Mouse (Mus musculus): ENCODE measurements around the gene Clrn3. TPM values are rescaled to one million over a fixed set of nuclear protein-coding genes. Genes with fewer than 3 reads are reported as not detected.
A peak's percentile ranks its signal among the peaks of the same experiment; 100 is the strongest.

Clrn3 gene
- polyA plus RNA-seq, 1 experiment from 2014 or later: not detected

DNA sequence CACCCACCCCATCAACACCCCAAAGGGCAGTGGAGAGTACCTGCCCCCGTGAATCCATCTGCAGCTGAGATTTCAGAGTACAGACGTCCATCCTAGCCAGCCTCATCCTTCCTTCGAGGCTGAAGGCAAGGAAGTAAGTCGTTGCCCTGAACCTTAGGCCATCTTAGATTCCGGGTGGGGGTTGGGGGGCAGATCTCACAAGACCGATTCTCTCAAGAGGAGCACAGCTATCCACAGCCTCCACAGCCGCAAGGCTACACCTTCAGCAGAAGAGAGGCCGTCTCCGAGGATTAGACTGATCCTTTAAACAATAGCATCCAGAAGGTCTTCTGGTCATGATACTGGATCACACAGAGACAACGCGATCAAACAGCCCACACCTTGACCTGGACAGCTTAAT is 44.1 kb downstream of the Clrn3 start:
- no peak for ATAC-seq
- WGBS: 18% methylated on average over 11 of the region's 11 CpGs

DNA sequence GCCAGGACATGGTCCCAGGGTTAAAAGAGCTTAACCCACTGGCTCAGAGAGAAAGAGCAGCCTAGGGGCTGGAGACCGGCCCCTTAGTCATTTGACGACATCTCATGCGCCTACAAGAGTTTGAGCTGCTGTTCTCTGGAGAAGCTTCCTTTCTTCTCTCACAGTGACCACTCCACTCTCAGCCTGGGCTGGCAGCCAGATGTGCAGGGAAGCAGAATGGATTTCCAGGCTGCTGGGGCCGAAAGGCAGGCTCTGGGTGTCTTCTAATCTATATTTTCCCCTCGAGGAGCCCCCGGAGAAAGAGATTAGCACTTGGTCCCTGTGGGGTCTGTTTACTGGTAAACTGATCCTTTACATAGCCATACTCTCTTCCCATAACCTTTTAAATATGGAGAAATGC is 44.7 kb downstream of the Clrn3 start:
- H3K4me1 ChIP-seq (replicated peaks): peaks cover 43% of the 10 kb centered on the region
- H3K27me3 ChIP-seq: peaks cover 65% of the 10 kb centered on the region
- WGBS: 38% methylated on average over 6 of the region's 6 CpGs
- no peak overlapping the region for H3K4me3 ChIP-seq (replicated peaks)
- no peak overlapping the region for H3K27ac ChIP-seq
- no peak overlapping the region for H3K9ac ChIP-seq (replicated peaks)
- H3K9me3 ChIP-seq: no peaks in the 10 kb centered on the region
- ATAC-seq: no peak
- no peaks in the 10 kb centered on the region for H3K36me3 ChIP-seq
- no peak overlapping the region for H3K4me2 ChIP-seq (replicated peaks)

More for the DNA sequence above, 44.1 kb downstream of the Clrn3 start:
- H3K4me3 ChIP-seq (replicated peaks): no peak overlapping the region
- H3K9me3 ChIP-seq: no peaks in the 10 kb centered on the region
- peaks cover 39% of the 10 kb centered on the region for H3K4me1 ChIP-seq (replicated peaks)
- H3K27ac ChIP-seq: no peak overlapping the region
- H3K4me2 ChIP-seq (replicated peaks): no peak overlapping the region
- no peak overlapping the region for H3K9ac ChIP-seq (replicated peaks)
- no peaks in the 10 kb centered on the region for H3K36me3 ChIP-seq
- peaks cover 65% of the 10 kb centered on the region for H3K27me3 ChIP-seq

DNA sequence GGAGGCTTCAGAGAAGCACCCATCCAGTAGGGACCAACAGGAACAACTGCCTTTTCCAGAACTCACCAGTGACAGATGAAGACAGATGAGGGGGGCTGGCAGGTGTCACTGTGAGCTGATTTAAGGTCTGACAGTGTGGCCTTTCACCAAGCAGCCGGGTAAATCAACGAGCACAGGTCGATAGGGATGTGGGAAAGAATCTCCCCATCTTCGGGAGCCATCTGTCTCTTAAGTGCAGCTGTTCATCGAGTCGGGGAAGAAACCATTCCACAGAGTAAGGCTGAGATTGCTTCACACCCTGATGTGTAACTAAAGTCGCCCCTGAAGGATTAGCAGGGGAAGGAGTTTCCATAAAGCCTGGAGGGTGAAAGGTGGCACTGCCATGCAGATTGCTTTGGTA is 47.3 kb downstream of the Clrn3 start:
- H3K4me2 ChIP-seq (replicated peaks): no peak overlapping the region
- ATAC-seq: no peak
- no peak overlapping the region for H3K27ac ChIP-seq
- no peaks in the 10 kb centered on the region for H3K36me3 ChIP-seq
- no peaks in the 10 kb centered on the region for H3K9me3 ChIP-seq
- 77% methylated on average over 7 of the region's 7 CpGs for WGBS
- no peak overlapping the region for H3K4me3 ChIP-seq (replicated peaks)
- no peak overlapping the region for H3K9ac ChIP-seq (replicated peaks)
- H3K27me3 ChIP-seq: peaks cover 68% of the 10 kb centered on the region
- peaks cover 38% of the 10 kb centered on the region for H3K4me1 ChIP-seq (replicated peaks)

DNA sequence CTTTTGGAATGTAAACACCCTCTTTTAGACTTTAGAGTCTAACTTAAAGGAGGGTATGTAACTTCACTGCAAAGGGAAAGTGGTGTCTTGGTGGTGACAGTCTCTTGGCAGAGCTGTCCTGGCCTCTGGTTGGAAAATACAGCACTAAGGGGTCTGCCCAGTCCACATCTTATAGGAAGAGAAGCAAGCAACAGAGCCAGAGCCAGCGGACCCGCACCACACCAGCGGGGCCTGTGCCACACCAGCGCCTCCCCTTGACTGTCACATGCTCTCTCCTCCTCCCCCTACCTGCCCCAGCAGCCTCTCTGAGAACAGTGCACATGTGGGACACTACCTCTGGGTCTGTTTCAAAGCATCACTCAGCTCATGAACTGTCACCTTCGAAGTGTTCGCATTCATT is 48.5 kb downstream of the Clrn3 start:
- H3K4me2 ChIP-seq (replicated peaks): no peak overlapping the region
- peak; percentile 27; the same call in 1 of the 2 replicates for ATAC-seq

DNA sequence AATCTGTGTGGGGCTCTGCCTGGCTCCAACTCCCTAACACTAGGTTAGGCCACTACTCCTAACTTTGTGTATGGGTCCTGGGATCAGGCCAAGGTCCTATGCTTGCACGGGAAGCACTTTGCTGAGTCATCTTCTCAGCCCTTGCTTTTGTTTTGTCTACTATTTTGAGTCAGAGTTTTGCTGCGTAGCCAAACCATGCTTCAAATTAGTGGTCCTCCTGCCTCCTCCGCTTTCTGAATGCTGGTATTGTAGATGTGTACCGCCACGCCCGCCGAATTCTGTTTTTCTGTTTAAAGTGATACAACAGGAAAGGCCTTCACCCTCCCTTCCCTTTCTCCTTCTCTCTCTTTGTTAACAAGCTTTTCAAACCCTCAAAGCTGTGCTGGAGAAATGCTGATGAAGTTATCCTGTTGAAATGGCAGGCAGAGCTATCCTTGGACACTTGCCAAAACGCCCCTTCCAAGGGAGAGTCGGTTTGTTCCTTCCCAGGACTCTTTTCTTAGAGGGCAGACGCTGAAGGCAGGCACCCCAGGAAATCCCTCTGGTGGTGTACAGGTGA is 49.1 kb downstream of the Clrn3 start:
- 23% methylated on average over 10 of the region's 10 CpGs for WGBS
- Histone ChIP-seq H3K27ac (peak overlapping the region; percentile 30; the same call in 1 of the 2 replicates), H3K4me2 (replicated peaks) (no peak overlapping the region; the same call in 1 of the 2 replicates), H3K36me3 (no peaks in the 10 kb centered on the region), H3K4me1 (replicated peaks) (peaks cover 21% of the 10 kb centered on the region), H3K4me3 (replicated peaks) (no peak overlapping the region), H3K27me3 (peaks cover 70% of the 10 kb centered on the region), H3K9ac (replicated peaks) (no peak overlapping the region), H3K9me3 (no peaks in the 10 kb centered on the region)
- peak; percentile 78 for ATAC-seq

More for the DNA sequence above, 48.5 kb downstream of the Clrn3 start:
- Histone ChIP-seq H3K9ac (replicated peaks) (no peak overlapping the region), H3K4me1 (replicated peaks) (peaks cover 26% of the 10 kb centered on the region), H3K36me3 (no peaks in the 10 kb centered on the region), H3K9me3 (no peaks in the 10 kb centered on the region), H3K4me3 (replicated peaks) (no peak overlapping the region), H3K27ac (no peak overlapping the region), H3K27me3 (peaks cover 75% of the 10 kb centered on the region)
- 62% methylated on average over 6 of the region's 6 CpGs for WGBS

DNA sequence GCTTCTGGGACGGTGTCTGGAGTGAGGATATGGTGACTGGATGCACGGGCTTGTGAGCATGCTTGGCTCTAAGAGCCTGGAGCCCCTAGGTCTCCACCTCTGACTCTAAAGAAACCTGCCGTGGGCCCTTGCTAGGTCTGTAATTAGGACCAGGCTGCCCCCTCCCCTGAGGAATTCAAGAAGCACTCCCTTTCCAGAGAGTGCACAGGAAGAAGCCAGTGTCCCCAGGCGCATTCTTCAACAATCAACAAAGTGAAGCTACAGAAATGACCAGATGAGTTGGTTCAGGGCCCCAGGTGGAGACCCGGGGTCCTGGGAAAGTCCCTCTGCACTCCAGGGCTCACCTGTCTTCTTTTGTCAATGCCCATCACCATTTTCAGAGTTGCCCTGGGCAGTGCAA is 51.2 kb downstream of the Clrn3 start:
- no peak overlapping the region for H3K4me3 ChIP-seq (replicated peaks)
- ATAC-seq: no peak
- no peak overlapping the region for H3K27ac ChIP-seq
- no peak overlapping the region for H3K9ac ChIP-seq (replicated peaks)
- no peak overlapping the region for H3K4me2 ChIP-seq (replicated peaks)
- no peaks in the 10 kb centered on the region for H3K9me3 ChIP-seq
- H3K27me3 ChIP-seq: peaks cover 59% of the 10 kb centered on the region
- 71% methylated on average over 5 of the region's 5 CpGs for WGBS
- H3K4me1 ChIP-seq (replicated peaks): peaks cover 16% of the 10 kb centered on the region
- no peaks in the 10 kb centered on the region for H3K36me3 ChIP-seq

DNA sequence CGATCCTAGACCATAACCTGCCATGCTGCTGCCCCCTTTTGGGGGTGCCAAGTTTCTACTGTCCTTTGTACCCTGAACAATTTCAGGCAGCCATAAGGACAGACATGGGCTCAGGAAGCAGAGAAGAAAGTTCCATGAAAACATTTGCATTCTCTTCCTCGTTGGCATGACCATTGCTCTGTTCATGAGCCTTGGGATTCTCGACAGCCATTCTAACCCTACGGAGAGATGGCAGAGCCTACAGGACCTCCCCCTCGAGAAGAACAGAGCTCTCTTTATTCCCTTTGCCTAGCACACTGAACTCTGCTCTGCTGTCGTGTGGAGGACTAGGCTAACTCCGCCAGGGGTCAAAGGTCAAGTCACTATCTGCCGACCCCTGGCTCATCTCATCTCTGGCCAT is 52.5 kb downstream of the Clrn3 start:
- ATAC-seq: no peak
- H3K36me3 ChIP-seq: no peaks in the 10 kb centered on the region
- WGBS: 54% methylated on average over 8 of the region's 8 CpGs
- no peaks in the 10 kb centered on the region for H3K9me3 ChIP-seq
- H3K27ac ChIP-seq: no peak overlapping the region
- peaks cover 16% of the 10 kb centered on the region for H3K4me1 ChIP-seq (replicated peaks)
- H3K27me3 ChIP-seq: peaks cover 49% of the 10 kb centered on the region
- no peak overlapping the region for H3K9ac ChIP-seq (replicated peaks)
- H3K4me2 ChIP-seq (replicated peaks): no peak overlapping the region
- H3K4me3 ChIP-seq (replicated peaks): no peak overlapping the region

DNA sequence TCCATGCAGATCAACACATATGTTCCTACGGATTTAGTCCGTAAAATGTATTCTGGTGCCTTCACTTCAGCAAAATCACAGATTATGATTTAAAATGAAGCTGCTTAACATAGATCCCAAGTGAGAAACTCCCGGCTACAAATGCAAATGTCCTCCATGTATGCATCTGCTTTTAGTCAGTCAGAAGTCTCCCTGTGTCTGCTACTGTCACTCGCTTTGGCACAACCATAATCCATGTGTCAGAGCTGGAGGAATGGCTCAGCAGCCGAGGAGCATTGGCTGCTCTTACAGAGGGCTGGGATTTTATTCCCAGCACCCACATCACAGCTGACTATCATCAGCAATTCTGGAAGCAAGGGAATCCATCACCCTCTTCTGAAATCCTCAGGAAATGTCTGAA is 58.1 kb downstream of the Clrn3 start:
- Histone ChIP-seq H3K4me1 (replicated peaks) (peaks cover 7% of the 10 kb centered on the region), H3K27ac (no peak overlapping the region), H3K4me2 (replicated peaks) (no peak overlapping the region), H3K9ac (replicated peaks) (no peak overlapping the region), H3K36me3 (no peaks in the 10 kb centered on the region), H3K27me3 (peaks cover 21% of the 10 kb centered on the region), H3K4me3 (replicated peaks) (no peak overlapping the region), H3K9me3 (no peaks in the 10 kb centered on the region)
- ATAC-seq: no peak
- WGBS: 83% methylated on average over 5 of the region's 5 CpGs

DNA sequence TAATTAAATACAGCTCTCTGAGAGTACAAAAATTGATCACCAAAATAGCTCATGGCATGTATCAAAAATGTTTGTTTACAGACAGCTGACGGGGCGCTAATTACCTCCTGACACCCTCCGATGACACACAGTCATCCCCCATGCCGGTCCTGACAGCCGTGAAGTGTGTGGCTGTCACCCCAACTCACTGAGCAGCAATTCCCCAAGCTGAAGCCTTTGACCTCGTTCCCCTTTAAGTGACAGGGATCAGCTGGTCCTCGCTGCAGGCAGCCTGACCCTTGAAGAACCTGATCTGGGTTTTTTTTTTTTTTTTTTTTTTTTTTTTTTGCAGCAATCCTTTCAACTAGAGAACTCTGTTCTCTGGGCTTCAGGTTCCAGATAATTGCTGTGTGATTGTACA is 59.8 kb downstream of the Clrn3 start:
- Histone ChIP-seq H3K4me3 (replicated peaks) (no peak overlapping the region), H3K27me3 (peaks cover 17% of the 10 kb centered on the region; the same call in 1 of the 2 replicates), H3K9me3 (no peaks in the 10 kb centered on the region), H3K9ac (replicated peaks) (no peak overlapping the region), H3K4me2 (replicated peaks) (no peak overlapping the region), H3K27ac (no peak overlapping the region), H3K36me3 (no peaks in the 10 kb centered on the region), H3K4me1 (replicated peaks) (peaks cover 14% of the 10 kb centered on the region)
- no peak for ATAC-seq
- 44% methylated on average over 7 of the region's 7 CpGs for WGBS

DNA sequence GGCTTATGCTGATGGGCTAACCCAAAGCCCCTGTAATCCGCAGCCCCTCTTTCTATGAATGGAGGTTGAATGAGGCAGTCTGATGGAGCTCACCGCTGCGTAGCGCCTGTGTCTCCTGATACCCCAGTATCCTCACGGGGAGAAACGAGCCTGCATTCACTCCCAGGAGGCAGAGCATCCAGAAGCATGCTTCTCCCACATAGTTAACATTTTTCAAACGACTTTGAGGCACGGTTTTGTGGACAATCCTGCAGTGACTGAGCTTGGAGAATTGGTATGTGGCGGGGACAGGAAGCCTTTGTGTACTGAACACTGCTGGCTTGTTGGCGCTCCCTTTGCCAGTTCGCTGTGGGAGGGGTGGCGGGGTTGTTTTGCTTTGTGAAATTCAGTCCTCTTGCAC is 63.2 kb downstream of the Clrn3 start:
- peak; percentile 75 for ATAC-seq
- WGBS: 7% methylated on average over 12 of the region's 12 CpGs
- H3K27me3 ChIP-seq: peaks cover 12% of the 10 kb centered on the region; the same call in 1 of the 2 replicates
- peaks cover 14% of the 10 kb centered on the region for H3K4me1 ChIP-seq (replicated peaks)
- H3K9ac ChIP-seq (replicated peaks): peak overlapping the region; percentile 34
- H3K9me3 ChIP-seq: no peaks in the 10 kb centered on the region
- H3K4me2 ChIP-seq (replicated peaks): peak overlapping the region; percentile 49
- peak overlapping the region; percentile 39; the same call in 1 of the 2 replicates for H3K27ac ChIP-seq
- H3K36me3 ChIP-seq: no peaks in the 10 kb centered on the region
- peak overlapping the region; percentile 24 for H3K4me3 ChIP-seq (replicated peaks)

DNA sequence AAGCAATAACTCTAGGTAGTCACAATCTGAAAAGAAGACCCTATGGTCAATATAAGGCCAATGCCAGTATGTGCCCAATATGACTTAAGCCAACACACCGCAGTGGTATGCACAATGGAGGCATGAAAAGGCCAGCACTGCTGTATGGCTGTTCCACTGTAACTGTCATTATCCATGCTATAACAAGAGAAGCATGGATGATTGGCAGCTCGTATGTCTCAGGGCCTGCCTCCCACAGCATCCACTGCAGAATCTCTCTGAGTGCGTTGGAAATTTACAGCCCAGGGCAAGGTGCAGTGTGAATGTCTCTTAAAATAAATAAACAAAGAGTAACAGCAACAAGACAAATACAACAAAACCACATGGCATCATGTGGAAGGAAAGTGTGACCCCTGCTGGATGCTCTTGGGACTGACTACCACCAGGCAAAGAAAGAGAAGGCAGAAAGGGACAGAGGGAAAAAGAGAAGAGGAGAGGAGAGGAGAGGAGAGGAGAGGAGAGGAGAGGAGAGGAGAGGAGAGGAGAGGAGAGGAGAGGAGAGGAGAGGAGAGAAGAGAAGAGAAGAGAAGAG is 63.7 kb downstream of the Clrn3 start:
- Histone ChIP-seq H3K9me3 (no peaks in the 10 kb centered on the region), H3K4me2 (replicated peaks) (peak overlapping the region; percentile 49; the same call in 1 of the 2 replicates), H3K36me3 (no peaks in the 10 kb centered on the region), H3K27ac (peak overlapping the region; percentile 11; the same call in 1 of the 2 replicates), H3K4me1 (replicated peaks) (peaks cover 14% of the 10 kb centered on the region), H3K27me3 (peaks cover 12% of the 10 kb centered on the region; the same call in 1 of the 2 replicates), H3K4me3 (replicated peaks) (no peak overlapping the region), H3K9ac (replicated peaks) (no peak overlapping the region)
- peak; percentile 70 for ATAC-seq
- 43% methylated on average over 3 of the region's 3 CpGs for WGBS

Measured in midbrain, embryonic 13.5 days (tissue).